Mouse (Mus musculus) thymus, postnatal 10 days (tissue): Measurements from ENCODE around the gene Zscan4-ps2.
"Not testable (repeated sequence)": the region's sequence is repeated elsewhere in the genome, so short reads cannot be mapped to it uniquely, and the experiment has no call there.

Source experiments
- DNase-seq, 2 experiments: peaks; one replicate each; pipeline ENCODE4 v3.0.0; 2021; ENCODE audit warnings: low spot score in 2 of 2

The Zscan4-ps2 gene

GRCm38 (mm10) chr7:11514010-11514409 is at the start of gene Zscan4-ps2:
Gene Zscan4-ps2, plus strand, starts transcription at chr7:11514310.
- not testable (repeated sequence) for DNase-seq
